Mouse (Mus musculus) C2C12 (cell line): Measurements from ENCODE around the gene Tnfrsf1b. TPM values are rescaled to one million over a fixed set of nuclear protein-coding genes. Genes with fewer than 3 reads are reported as not detected.

ENCODE experiments used
- H3K27me3 ChIP-seq: one replicate; pipeline ENCODE4 v1.6.1; 2011; ENCODE audit not compliant: control insufficient read depth, insufficient read depth, insufficient read length
- H3K36me3 ChIP-seq: one replicate; pipeline ENCODE4 v1.6.1; 2011; ENCODE audit not compliant: control insufficient read depth, insufficient read depth
- H3K4me3 ChIP-seq: one replicate; pipeline ENCODE4 v1.5.1; 2011; ENCODE audit warnings: mild to moderate bottlenecking, control low read depth; ENCODE audit not compliant: poor library complexity, insufficient read depth, severe bottlenecking
- H3K79me2 ChIP-seq: one replicate; pipeline ENCODE4 v1.6.1; 2011; ENCODE audit not compliant: control insufficient read depth, insufficient read depth
- H3K79me3 ChIP-seq: one replicate; pipeline ENCODE4 v1.6.1; 2011; ENCODE audit warnings: low read depth, control low read depth
- H3ac ChIP-seq: one replicate; pipeline ENCODE3; 2011; ENCODE audit warnings: low read depth; ENCODE audit not compliant: control insufficient read depth, insufficient read length
- CEBPB ChIP-seq: IDR thresholded peaks from one replicate; pipeline ENCODE4 v1.6.1; 2011; ENCODE audit warnings: low read depth, mild to moderate bottlenecking, control low read depth, moderate library complexity
- CTCF ChIP-seq: IDR thresholded peaks from one replicate; pipeline ENCODE4 v1.5.1; 2011; ENCODE audit not compliant: control insufficient read depth, insufficient read depth, insufficient read length
- FOSL1 ChIP-seq: IDR thresholded peaks from one replicate; pipeline ENCODE4 v1.8.0; 2011; ENCODE audit warnings: mild to moderate bottlenecking, low read length; ENCODE audit not compliant: poor library complexity, insufficient read depth, severe bottlenecking
- MAX ChIP-seq: IDR thresholded peaks from one replicate; pipeline ENCODE4 v1.6.1; 2011; ENCODE audit warnings: mild to moderate bottlenecking, control low read depth
- MYOD1 ChIP-seq: IDR thresholded peaks from one replicate; pipeline ENCODE4 v1.6.1; 2011; ENCODE audit warnings: low read depth; ENCODE audit not compliant: control insufficient read depth, insufficient read length
- MYOG ChIP-seq: IDR thresholded peaks from one replicate; pipeline ENCODE4 v1.6.1; 2011; ENCODE audit not compliant: control insufficient read depth, insufficient read length; ENCODE audit errors: extremely low read depth
- USF1 ChIP-seq: IDR thresholded peaks from one replicate; pipeline ENCODE4 v1.6.1; 2011; ENCODE audit warnings: low read depth, mild to moderate bottlenecking, control low read depth, moderate library complexity
- long read RNA-seq, 2 experiments: library from polyadenylated mRNA; unstranded; transcript quantifications; one replicate each; pipeline ENCODE4 v2.0.0; 2019 to 2020
- polyA plus RNA-seq: library from polyadenylated mRNA; unstranded; fragments of >200 nt; fragmentation: generic; extraction: Trizol; gene quantifications from one replicate; pipeline ENCODE4 v1.2.1, GENCODE M21; 2012; ENCODE audit warnings: missing spikeins

The Tnfrsf1b gene
- polyA plus RNA-seq = 7.7 TPM
- long read RNA-seq, experiment 1, transcript Tnfrsf1b-201 (10 exons, 3,818 nt) = major isoform, 9 of 13 reads
- long read RNA-seq, experiment 1, partial matches to known transcripts = 0 of 13 reads
- long read RNA-seq, experiment 1, other reads (novel, unspliced or antisense) = 4 of 13 reads
- long read RNA-seq, experiment 2, transcript Tnfrsf1b-201 (10 exons, 3,818 nt) = major isoform, 64 of 97 reads
- long read RNA-seq, experiment 2, partial matches to known transcripts = 5 of 97 reads
- long read RNA-seq, experiment 2, other reads (novel, unspliced or antisense) = 28 of 97 reads

DNA sequence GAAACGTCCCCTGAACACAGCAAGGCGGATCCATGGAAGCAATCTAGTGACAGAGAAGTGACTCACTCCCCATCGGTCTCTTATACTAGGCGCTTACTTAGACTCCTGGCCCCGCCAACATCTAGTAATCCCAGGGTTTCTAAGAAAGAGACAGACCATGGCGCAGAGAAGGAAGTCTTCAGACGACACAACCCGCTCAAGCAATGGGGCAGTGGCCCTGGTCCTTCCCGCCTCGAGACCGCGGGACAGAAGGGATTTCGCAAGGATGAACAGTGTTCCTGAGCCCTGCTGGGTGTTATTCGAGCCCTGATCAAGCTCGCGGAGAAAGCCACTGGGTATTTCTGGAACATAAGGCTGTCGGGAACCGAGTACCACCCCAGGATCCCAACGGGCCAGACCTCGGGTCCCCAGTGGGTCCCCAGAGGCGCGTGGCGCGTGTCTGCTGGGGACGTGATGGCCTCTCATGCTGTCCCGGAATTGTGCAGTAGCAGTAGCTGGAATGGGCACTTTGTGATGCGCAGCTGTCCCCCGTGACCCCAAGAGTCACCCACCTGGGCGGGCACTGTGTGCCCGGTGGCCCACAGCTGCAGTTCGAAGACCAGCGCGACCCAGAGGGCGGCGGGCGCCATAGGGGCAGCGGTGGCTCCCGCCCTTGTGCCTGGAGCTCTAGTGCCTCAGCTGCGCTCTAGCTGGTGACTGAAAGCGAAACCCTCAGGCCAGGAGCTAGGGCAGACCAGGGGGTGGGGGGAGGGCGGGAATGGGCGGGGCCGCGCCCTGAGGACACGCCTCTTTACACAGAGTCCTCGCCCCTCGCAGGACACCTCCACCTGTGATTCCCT is at the start of gene Tnfrsf1b:
Gene Tnfrsf1b, minus strand, starts transcription at position 698 of the 839 bp plus-strand sequence.
- no peak for TF ChIP-seq MAX
- peak; percentile 67 for TF ChIP-seq CEBPB
- Histone ChIP-seq H3K79me3 (peaks cover 40% of the 10 kb centered on the region), H3K36me3 (no peaks in the 10 kb centered on the region), H3K27me3 (no peaks in the 10 kb centered on the region), H3K4me3 (peak within 1 kb of the TSS; percentile 65), H3K79me2 (peaks cover 55% of the 10 kb centered on the region), H3ac (peak within 1 kb of the TSS; percentile 75)

DNA sequence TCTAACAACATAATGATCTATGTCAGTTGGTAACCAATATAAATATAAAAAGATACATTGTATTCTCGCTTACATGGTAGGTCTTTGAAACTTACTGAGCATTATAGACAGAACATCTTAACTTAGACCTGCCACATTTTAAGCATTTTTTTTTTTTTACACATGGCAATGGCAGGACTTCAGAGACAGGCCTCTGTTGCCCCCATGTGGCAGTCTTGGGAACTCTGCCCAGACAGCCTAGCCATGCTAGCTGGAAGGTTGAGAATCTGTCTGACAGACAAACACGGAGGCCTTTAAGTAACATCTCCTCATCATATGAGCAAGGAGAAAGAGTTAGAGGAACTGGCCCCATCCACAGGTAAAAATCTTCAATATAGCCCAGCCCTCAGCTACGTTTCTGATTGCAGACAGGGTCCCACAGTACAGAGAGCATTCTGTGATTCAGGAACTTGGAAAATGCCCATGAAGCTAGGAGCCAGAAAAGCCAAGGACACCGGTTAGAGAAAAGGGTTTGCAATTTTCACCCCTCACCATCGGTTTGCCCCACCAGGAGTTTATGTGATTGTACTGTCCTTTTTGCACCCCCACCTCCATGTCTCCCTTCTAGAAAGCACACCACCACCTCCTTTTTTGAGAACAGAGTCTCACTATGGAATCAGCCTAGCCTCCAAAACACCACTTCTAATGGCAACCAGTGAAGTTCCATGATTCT is 49.1 kb upstream of the Tnfrsf1b start:
- Histone ChIP-seq H3K79me3 (no peaks in the 10 kb centered on the region), H3K27me3 (peaks cover 5% of the 10 kb centered on the region), H3K4me3 (no peak overlapping the region), H3K36me3 (no peaks in the 10 kb centered on the region), H3ac (no peak overlapping the region), H3K79me2 (no peaks in the 10 kb centered on the region)
- TF ChIP-seq CTCF = peak; percentile 55
- no peak for TF ChIP-seq MAX

DNA sequence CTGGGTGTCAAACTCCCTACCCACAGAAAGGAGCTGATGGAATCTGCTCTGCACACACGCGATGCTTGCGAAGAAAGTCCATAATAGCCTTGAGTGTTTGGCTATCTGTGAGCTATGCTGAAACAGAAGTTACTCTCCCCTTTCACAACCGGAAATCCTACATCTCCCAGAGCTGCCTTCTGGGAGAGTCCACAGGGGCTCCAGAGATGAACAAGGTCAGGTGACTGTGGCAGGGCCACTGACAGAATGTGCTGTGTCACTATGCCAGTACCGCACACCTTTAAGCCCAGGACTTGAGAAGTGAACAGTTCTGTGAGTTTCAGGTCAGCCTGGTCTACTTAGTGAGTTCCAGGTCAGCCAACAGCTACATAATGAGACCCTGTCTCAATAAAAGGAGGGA is 47.9 kb upstream of the Tnfrsf1b start:
- H3ac ChIP-seq = no peak overlapping the region
- TF ChIP-seq CEBPB = no peak
- TF ChIP-seq MYOD1 = no peak
- no peak for TF ChIP-seq MAX
- no peak for TF ChIP-seq FOSL1
- no peak for TF ChIP-seq CTCF
- TF ChIP-seq MYOG = no peak
- no peak for TF ChIP-seq USF1
- H3K4me3 ChIP-seq = no peak overlapping the region
- peaks cover 5% of the 10 kb centered on the region for H3K27me3 ChIP-seq
- H3K79me2 ChIP-seq = no peaks in the 10 kb centered on the region
- H3K79me3 ChIP-seq = no peaks in the 10 kb centered on the region
- H3K36me3 ChIP-seq = no peaks in the 10 kb centered on the region

DNA sequence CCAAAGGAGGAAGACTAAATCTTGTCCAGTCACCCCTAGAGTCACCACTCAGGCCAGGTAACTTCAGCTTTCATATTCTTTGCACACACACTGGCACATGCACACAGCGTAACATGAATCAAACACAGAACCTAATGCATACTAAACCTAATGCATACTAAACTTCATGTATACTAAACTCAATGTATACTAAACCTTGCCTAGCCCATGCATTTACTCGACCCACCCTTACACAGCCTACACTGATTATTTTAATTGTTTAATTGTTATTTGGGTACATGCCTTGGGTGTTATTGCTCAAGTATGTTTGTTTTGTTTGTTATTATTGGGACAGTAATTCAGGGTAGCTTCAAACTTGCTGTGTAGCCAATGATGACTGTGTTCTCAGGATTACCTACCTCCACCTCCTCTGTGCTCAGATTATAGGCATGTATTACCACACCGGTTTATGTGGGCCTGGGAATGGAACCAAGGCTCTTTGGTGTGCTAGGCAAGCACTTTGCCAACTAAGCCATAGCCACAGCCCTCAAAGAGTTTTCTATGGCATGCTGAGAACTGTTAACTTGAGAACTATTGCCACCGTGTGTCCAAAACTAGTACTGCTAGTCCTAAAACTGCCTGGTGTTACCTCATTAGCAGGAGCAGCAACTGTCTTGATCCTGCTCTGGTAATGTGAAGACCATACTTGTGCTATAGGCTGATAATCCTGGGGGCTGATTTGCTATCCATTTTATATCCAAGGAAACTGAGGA is 39.9 kb upstream of the Tnfrsf1b start:
- H3ac ChIP-seq = no peak overlapping the region
- no peaks in the 10 kb centered on the region for H3K36me3 ChIP-seq
- H3K27me3 ChIP-seq = no peaks in the 10 kb centered on the region
- H3K79me2 ChIP-seq = no peaks in the 10 kb centered on the region
- H3K4me3 ChIP-seq = no peak overlapping the region
- H3K79me3 ChIP-seq = no peaks in the 10 kb centered on the region
- TF ChIP-seq MYOD1 (no peak), CEBPB (no peak), CTCF (no peak), MYOG (no peak), MAX (no peak), FOSL1 (no peak), USF1 (no peak)

DNA sequence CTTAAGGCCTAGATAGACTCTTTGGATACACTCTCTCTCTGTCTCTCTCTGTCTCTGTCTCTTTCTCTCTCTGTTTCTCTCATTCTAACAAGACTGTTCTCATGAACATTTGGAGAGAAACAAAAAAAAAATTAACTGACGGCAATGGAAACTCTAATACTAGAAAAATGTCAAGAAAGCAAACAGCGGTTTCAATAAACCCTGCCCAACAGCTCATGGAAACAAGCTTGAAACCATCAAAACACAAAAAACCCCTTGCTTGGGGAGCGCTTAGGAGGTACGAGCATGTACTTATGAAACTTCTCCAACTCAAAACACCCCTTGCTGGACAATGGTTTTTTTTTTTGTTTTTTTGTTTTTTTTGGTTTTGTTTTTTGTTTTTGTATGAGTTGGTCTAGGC is 38.0 kb upstream of the Tnfrsf1b start:
- Histone ChIP-seq H3ac (no peak overlapping the region), H3K79me3 (no peaks in the 10 kb centered on the region), H3K4me3 (no peak overlapping the region), H3K36me3 (no peaks in the 10 kb centered on the region), H3K27me3 (no peaks in the 10 kb centered on the region), H3K79me2 (no peaks in the 10 kb centered on the region)
- TF ChIP-seq CEBPB (no peak), MYOD1 (no peak), MYOG (no peak)
